Mouse (Mus musculus) thymus, postnatal 25 days (tissue): ENCODE data around the gene Slc22a17.
"Not testable (repeated sequence)": the region's sequence is repeated elsewhere in the genome, so short reads cannot be mapped to it uniquely, and the experiment has no call there.

Experiments
- DNase-seq: peaks from one replicate; pipeline ENCODE4 v3.0.0; 2022

Slc22a17 gene

GRCm38 (mm10) chr14:54912886-54913285, at the start of gene Slc22a17:
Slc22a17 (minus strand) TSS chr14:54913132.
- peak; percentile 45 for DNase-seq

GRCm38 (mm10) chr14:54962714-54963113, 49.8 kb upstream of the Slc22a17 start:
- no peak for DNase-seq

- DNase-seq: no peak
These were observed 48.6 kb upstream of the Slc22a17 start for GRCm38 (mm10) chr14:54961487-54961886.

GRCm38 (mm10) chr14:54960769-54961168, 47.8 kb upstream of the Slc22a17 start:
- peak; percentile 22 for DNase-seq

- DNase-seq: not testable (repeated sequence)
These were observed 47.1 kb upstream of the Slc22a17 start for GRCm38 (mm10) chr14:54959853-54960613.

- no peak for DNase-seq
These were observed 46.3 kb upstream of the Slc22a17 start for GRCm38 (mm10) chr14:54959197-54959596.

GRCm38 (mm10) chr14:54958503-54958902, 45.6 kb upstream of the Slc22a17 start:
- no peak for DNase-seq

- DNase-seq: no peak
These were observed 43.6 kb upstream of the Slc22a17 start for GRCm38 (mm10) chr14:54956533-54956932.

GRCm38 (mm10) chr14:54955481-54955880, 42.5 kb upstream of the Slc22a17 start:
- no peak for DNase-seq

GRCm38 (mm10) chr14:54954474-54954873, 41.5 kb upstream of the Slc22a17 start:
- DNase-seq: no peak

- DNase-seq: no peak
These were observed 40.8 kb upstream of the Slc22a17 start for GRCm38 (mm10) chr14:54953664-54954206.

- no peak for DNase-seq
These were observed 38.7 kb upstream of the Slc22a17 start for GRCm38 (mm10) chr14:54951587-54951986.

- DNase-seq: no peak
These were observed 37.6 kb upstream of the Slc22a17 start for GRCm38 (mm10) chr14:54950493-54950892.

- DNase-seq: no peak
These were observed 35.8 kb upstream of the Slc22a17 start for GRCm38 (mm10) chr14:54948781-54949180.

- DNase-seq: not testable (repeated sequence)
These were observed 34.1 kb upstream of the Slc22a17 start for GRCm38 (mm10) chr14:54947008-54947407.

- no peak for DNase-seq
These were observed 33.2 kb upstream of the Slc22a17 start for GRCm38 (mm10) chr14:54945975-54946704.

- no peak for DNase-seq
These were observed 32.0 kb upstream of the Slc22a17 start for GRCm38 (mm10) chr14:54944939-54945338.

GRCm38 (mm10) chr14:54943971-54944370, 31.0 kb upstream of the Slc22a17 start:
- no peak for DNase-seq

GRCm38 (mm10) chr14:54942479-54942878, 29.5 kb upstream of the Slc22a17 start:
- DNase-seq: no peak

GRCm38 (mm10) chr14:54941024-54941978, 28.4 kb upstream of the Slc22a17 start:
- DNase-seq: no peak

GRCm38 (mm10) chr14:54940176-54940530, 27.2 kb upstream of the Slc22a17 start:
- no peak for DNase-seq

- peak; percentile 71 for DNase-seq
These were observed 26.7 kb upstream of the Slc22a17 start for GRCm38 (mm10) chr14:54939434-54940175.
